ENCODE assay signal across 8 mouse cellular contexts in genomic region chr6:88916153-88916552, GRCm38 (mm10). TPM values are rescaled to one million over a fixed set of nuclear protein-coding genes. Genes with fewer than 3 reads are reported as not detected.
A peak's percentile ranks its signal among the peaks of the same experiment; 100 is the strongest.
DNase-seq lines count a peak whose midpoint lies in the region; ATAC-seq and TF ChIP-seq lines count a peak whose summit lies in the region.

No protein-coding gene starts in this region.

- peak; percentile 47 for DNase-seq in gastrocnemius, postnatal 14 days
- no peak for DNase-seq in gastrocnemius, postnatal 36 days
- peak; percentile 64 for DNase-seq in right cerebral cortex, postnatal 14 days
- DNase-seq in right cerebral cortex, postnatal 25 days: no peak
- peak; percentile 72 for DNase-seq in hindbrain, postnatal 0 days (ENCODE audit: low spot score)
- peak; percentile 64 for DNase-seq in mesoderm, embryonic 11.5 days (ENCODE audit: low read depth, low spot score)
- DNase-seq in urinary bladder, adult 2 months (ENCODE audit: low spot score): no peak

- H3K27ac ChIP-seq in cortical plate, adult 2 months (ENCODE audit: insufficient read depth, low read length): no peak overlapping the region
- no peak overlapping the region for H3K27ac ChIP-seq in hindbrain, postnatal 0 days

- no peak overlapping the region for H3K9ac ChIP-seq in hindbrain, postnatal 0 days (replicated peaks; ENCODE audit: low read length)

- no peak overlapping the region for H3K4me3 ChIP-seq in cortical plate, adult 2 months (ENCODE audit: insufficient read depth, low read length)
- no peak overlapping the region for H3K4me3 ChIP-seq in hindbrain, postnatal 0 days (ENCODE audit: low read length)

- H3K9me3 ChIP-seq in hindbrain, postnatal 0 days (ENCODE audit: low read length): no peaks in the 10 kb centered on the region

- TF ChIP-seq CTCF in cortical plate, adult 2 months (IDR thresholded peaks at IDR 0.05; ENCODE audit: extremely low read depth, insufficient read depth, low read length): peak; percentile 74
- peak; percentile 88 for TF ChIP-seq CTCF in hindbrain, postnatal 0 days (IDR thresholded peaks at IDR 0.05; ENCODE audit: low read depth)

- no peak overlapping the region for H3K4me2 ChIP-seq in hindbrain, postnatal 0 days (ENCODE audit: low read depth, low read length)

- H3K36me3 ChIP-seq in hindbrain, postnatal 0 days (ENCODE audit: insufficient read depth, low read length): no peaks in the 10 kb centered on the region

- peak; percentile 33; the same call in 1 of the 2 replicates for ATAC-seq in hindbrain, postnatal 0 days

- no peaks in the 10 kb centered on the region for H3K27me3 ChIP-seq in hindbrain, postnatal 0 days (ENCODE audit: insufficient read depth, low read length)

- TF ChIP-seq POLR2A in cortical plate, adult 2 months (IDR thresholded peaks at IDR 0.05; ENCODE audit: extremely low read depth, insufficient read depth, low read length): no peak

- WGBS in hindbrain, postnatal 0 days: 56% methylated on average over 1 of the region's 1 CpGs

- H3K4me1 ChIP-seq in cortical plate, adult 2 months (ENCODE audit: control insufficient read depth, insufficient read depth, low read length): no peaks in the 10 kb centered on the region
- H3K4me1 ChIP-seq in hindbrain, postnatal 0 days (ENCODE audit: insufficient read depth, low read length): no peaks in the 10 kb centered on the region

- intact Hi-C loops in gastrocnemius, postnatal 14 days (cut with DNase I; ENCODE audit: low total_unique reads): no loop called here
- intact Hi-C loops in gastrocnemius, postnatal 36 days (cut with DNase I): no loop called here

RNA-seq across cellular contexts. Expression of gene Tpra1, which starts 14.1 kb away (rescaled TPM):
- 10 to 100 TPM; 21.5 to 24.1 TPM for total RNA-seq in gastrocnemius, postnatal 14 days (2021)
- total RNA-seq in gastrocnemius, postnatal 36 days (2021): 10 to 100 TPM; 24.4 to 27.4 TPM
- 98.9 and 105 TPM in 2 replicates for polyA plus RNA-seq in cortical plate, adult 2 months (2012; rRNA removed)
- 55.2 and 88.4 TPM in 2 replicates for total RNA-seq in hindbrain, postnatal 0 days (2014; rRNA removed)
- 49.4 and 56.0 TPM in 2 replicates for polyA plus RNA-seq in hindbrain, postnatal 0 days (2015; fragmentation: Nextera tagmentation; extraction: Ambion mirVana)
- 88.4 and 107 TPM in 2 replicates for polyA plus RNA-seq in urinary bladder, adult 2 months (2012; rRNA removed)

RNA-seq across cellular contexts. Expression of gene Mcm2, which starts 17.6 kb away (rescaled TPM):
- 1 to 10 TPM; 5.5 to 9.4 TPM for total RNA-seq in gastrocnemius, postnatal 14 days (2021)
- total RNA-seq in gastrocnemius, postnatal 36 days (2021): 1 to 10 TPM; 4.2 to 5.6 TPM
- 4.4 TPM in 2 replicates for polyA plus RNA-seq in cortical plate, adult 2 months (2012; rRNA removed)
- 35.3 and 37.0 TPM in 2 replicates for total RNA-seq in hindbrain, postnatal 0 days (2014; rRNA removed)
- polyA plus RNA-seq in hindbrain, postnatal 0 days (2015; fragmentation: Nextera tagmentation; extraction: Ambion mirVana): 21.7 and 23.3 TPM in 2 replicates
- polyA plus RNA-seq in urinary bladder, adult 2 months (2012; rRNA removed): 10.0 and 14.5 TPM in 2 replicates

RNA-seq across cellular contexts. Expression of gene Podxl2, which starts 41.3 kb away (rescaled TPM):
- total RNA-seq in gastrocnemius, postnatal 14 days (2021): 10 to 100 TPM; 47.1 to 54.4 TPM
- 10 to 100 TPM; 45.1 to 50.5 TPM for total RNA-seq in gastrocnemius, postnatal 36 days (2021)
- polyA plus RNA-seq in cortical plate, adult 2 months (2012; rRNA removed): 381 and 408 TPM in 2 replicates
- total RNA-seq in hindbrain, postnatal 0 days (2014; rRNA removed): 1,247 and 1,290 TPM in 2 replicates
- polyA plus RNA-seq in hindbrain, postnatal 0 days (2015; fragmentation: Nextera tagmentation; extraction: Ambion mirVana): 675 and 695 TPM in 2 replicates
- polyA plus RNA-seq in urinary bladder, adult 2 months (2012; rRNA removed): 23.2 and 24.2 TPM in 2 replicates

Comparison
In these comparisons a context has a peak if more than half of its experiments do, and no peak if none do; other contexts are left out.
1. DNase-seq: peak in gastrocnemius, postnatal 14 days (single experiment), right cerebral cortex, postnatal 14 days (single experiment), hindbrain, postnatal 0 days (single experiment) and mesoderm, embryonic 11.5 days (single experiment); none in gastrocnemius, postnatal 36 days (0 of 2), right cerebral cortex, postnatal 25 days (single experiment) and urinary bladder, adult 2 months (single experiment).
2. RNA of gene Podxl2, which starts 41.3 kb away (total RNA-seq): 1,247 to 1,290 TPM in hindbrain, postnatal 0 days; 47.1 to 54.4 TPM in gastrocnemius, postnatal 14 days and 45.1 to 50.5 TPM in gastrocnemius, postnatal 36 days; every median in the first group is over 10 times any median in the second.